ENCODE assay signal across 8 mouse cellular contexts in the genomic region with DNA sequence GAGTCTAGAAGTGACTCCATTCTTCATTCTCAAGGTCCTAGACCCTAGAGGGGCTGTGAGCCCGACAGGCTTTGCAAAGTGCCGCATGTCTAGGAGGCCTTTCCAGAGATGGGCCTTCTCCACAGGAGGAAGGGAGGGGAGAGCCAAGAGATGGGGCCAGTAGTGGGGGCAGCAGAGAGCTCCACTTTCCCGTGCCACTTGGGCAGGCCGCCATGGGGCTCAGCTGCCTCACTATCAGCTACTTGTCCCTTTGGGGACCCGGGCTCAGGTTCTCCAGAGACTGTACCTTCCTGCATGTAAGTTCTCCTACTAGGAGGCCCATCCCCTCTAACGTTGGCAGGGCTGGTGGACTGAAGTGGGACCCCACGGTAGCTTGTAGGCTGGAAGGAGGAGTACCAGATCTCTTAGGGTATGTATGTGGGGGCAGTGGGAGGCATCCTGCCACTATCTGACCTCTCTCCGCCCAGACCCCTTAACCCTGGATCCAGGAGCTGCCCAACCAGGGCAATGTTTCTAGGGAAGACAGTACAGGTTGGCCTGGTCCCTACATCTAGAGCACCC. TPM values are rescaled to one million over a fixed set of nuclear protein-coding genes. Genes with fewer than 3 reads are reported as not detected.
DNase-seq lines count a peak whose midpoint lies in the region; ATAC-seq and TF ChIP-seq lines count a peak whose summit lies in the region.

No protein-coding gene starts in this region.

- H3K36me3 ChIP-seq in heart, embryonic 16.5 days (ENCODE audit: control insufficient read depth, insufficient read depth): peaks cover 13% of the 10 kb centered on the region; the same call in 1 of the 2 replicates
- H3K36me3 ChIP-seq in forebrain, embryonic 13.5 days (ENCODE audit: poor library complexity, severe bottlenecking): peaks cover 25% of the 10 kb centered on the region

- intact Hi-C loops in heart, postnatal 36 days (cut with DNase I): no loop called here

- no peak for ATAC-seq in heart, embryonic 16.5 days (replicated peaks; ENCODE audit: extremely low read depth, insufficient read depth, low FRiP score)
- ATAC-seq in forebrain, embryonic 13.5 days: no peak
- peak; percentile 19; the same call in 1 of the 2 replicates for ATAC-seq in megakaryocyte progenitor cell, adult 5-6 weeks (replicated peaks; ENCODE audit: poor library complexity)
- no peak for ATAC-seq in CD4-positive, CD25-positive, alpha-beta regulatory T cell, adult 4 months

- H3K9ac ChIP-seq in heart, embryonic 16.5 days (ENCODE audit: low read length): 0 out of 2 replicates have a peak overlapping the region, but pooled peaks have one; percentile 9
- H3K9ac ChIP-seq in forebrain, embryonic 13.5 days: 0 out of 2 replicates have a peak overlapping the region, but pooled peaks have one; percentile 8

- H3K4me2 ChIP-seq in heart, embryonic 16.5 days (ENCODE audit: low read depth, low read length): peak overlapping the region; percentile 22; the same call in 1 of the 2 replicates
- peak overlapping the region; percentile 88; the same call in 1 of the 2 replicates for H3K4me2 ChIP-seq in forebrain, embryonic 13.5 days

- H3K27ac ChIP-seq in heart, embryonic 16.5 days (ENCODE audit: low read length): no peak overlapping the region
- no peak overlapping the region for H3K27ac ChIP-seq in bone marrow, adult 2 months (ENCODE audit: control insufficient read depth, insufficient read depth, low read depth, low read length, poor library complexity)
- H3K27ac ChIP-seq in forebrain, embryonic 13.5 days: no peak overlapping the region

- 55% methylated on average over 8 of the region's 8 CpGs for WGBS in heart, embryonic 16.5 days
- 18% methylated on average over 8 of the region's 8 CpGs for WGBS in bone marrow, adult 2 months
- 71% methylated on average over 8 of the region's 8 CpGs for WGBS in forebrain, embryonic 13.5 days

- no peak for TF ChIP-seq CTCF in bone marrow, adult 2 months (IDR thresholded peaks at IDR 0.05; ENCODE audit: control insufficient read depth, insufficient read depth, low read length)

- H3K4me1 ChIP-seq in heart, embryonic 16.5 days (ENCODE audit: control insufficient read depth, insufficient read depth, low read length): peaks cover 30% of the 10 kb centered on the region
- H3K4me1 ChIP-seq in bone marrow, adult 2 months (ENCODE audit: control insufficient read depth, insufficient read depth, low read length): peaks cover 11% of the 10 kb centered on the region
- H3K4me1 ChIP-seq in forebrain, embryonic 13.5 days: peaks cover 41% of the 10 kb centered on the region

- no peaks in the 10 kb centered on the region for H3K9me3 ChIP-seq in heart, embryonic 16.5 days (replicated peaks; ENCODE audit: control insufficient read depth, low read length)
- no peaks in the 10 kb centered on the region for H3K9me3 ChIP-seq in forebrain, embryonic 13.5 days (replicated peaks)

- DNase-seq in heart, postnatal 36 days: no peak
- no peak for DNase-seq in kidney, adult 18-20 months
- DNase-seq in ovary, postnatal 14 days (ENCODE audit: low spot score): no peak

- H3K4me3 ChIP-seq in heart, embryonic 16.5 days (ENCODE audit: low read length): no peak overlapping the region
- peak overlapping the region; percentile 15 for H3K4me3 ChIP-seq in bone marrow, adult 2 months (replicated peaks; ENCODE audit: control insufficient read depth, low read depth, low read length)
- no peak overlapping the region for H3K4me3 ChIP-seq in forebrain, embryonic 13.5 days

- TF ChIP-seq POLR2A in bone marrow, adult 2 months (IDR thresholded peaks at IDR 0.05; ENCODE audit: borderline replicate concordance, control insufficient read depth, low read depth, low read length): no peak

- 0 out of 2 replicates have a peak, but pooled peaks cover 3% of the 10 kb centered on the region for H3K27me3 ChIP-seq in heart, embryonic 16.5 days (ENCODE audit: control insufficient read depth, insufficient read depth, low read length)
- H3K27me3 ChIP-seq in forebrain, embryonic 13.5 days: peaks cover 19% of the 10 kb centered on the region

RNA-seq across cellular contexts. Expression of gene Slc35c1, which starts 3.3 kb away (rescaled TPM):
- polyA plus RNA-seq in heart, embryonic 16.5 days (2015; fragmentation: Nextera tagmentation; extraction: Ambion mirVana): 9.9 and 12.9 TPM in 2 replicates
- total RNA-seq in heart, postnatal 36 days (2021): 1 to 10 TPM; 5.8 to 7.5 TPM
- polyA plus RNA-seq in bone marrow, adult 2 months (2011; ENCODE audit: insufficient read depth, insufficient read length, low replicate concordance, missing spikeins): 8.6 and 18.5 TPM in 2 replicates
- 6.7 and 9.0 TPM in 2 replicates for polyA plus RNA-seq in forebrain, embryonic 13.5 days (2015; fragmentation: Nextera tagmentation; extraction: Ambion mirVana)
- 62.3 and 76.4 TPM in 2 replicates for total RNA-seq in megakaryocyte progenitor cell, adult 5-6 weeks (2015)
- 16.5 and 19.3 TPM in 2 replicates for total RNA-seq in megakaryocyte progenitor cell, adult 5-6 weeks (2017)
- 10 to 100 TPM; 50.3 to 73.8 TPM for polyA plus RNA-seq in CD4-positive, CD25-positive, alpha-beta regulatory T cell, adult 4 months (2017; shearing (Covaris generic))

RNA-seq across cellular contexts. Expression of gene Cry2, which starts 23.2 kb away (rescaled TPM):
- 18.4 and 18.6 TPM in 2 replicates for polyA plus RNA-seq in heart, embryonic 16.5 days (2015; fragmentation: Nextera tagmentation; extraction: Ambion mirVana)
- total RNA-seq in heart, postnatal 36 days (2021): 10 to 100 TPM; 21.8 to 33.4 TPM
- 4.8 and 8.0 TPM in 2 replicates for polyA plus RNA-seq in bone marrow, adult 2 months (2011; ENCODE audit: insufficient read depth, insufficient read length, low replicate concordance, missing spikeins)
- polyA plus RNA-seq in forebrain, embryonic 13.5 days (2015; fragmentation: Nextera tagmentation; extraction: Ambion mirVana): 28.2 and 29.4 TPM in 2 replicates
- total RNA-seq in megakaryocyte progenitor cell, adult 5-6 weeks (2015): 9.0 and 10.1 TPM in 2 replicates
- total RNA-seq in megakaryocyte progenitor cell, adult 5-6 weeks (2017): 7.4 and 10.9 TPM in 2 replicates
- 10 to 100 TPM; 10.6 to 13.4 TPM for polyA plus RNA-seq in CD4-positive, CD25-positive, alpha-beta regulatory T cell, adult 4 months (2017; shearing (Covaris generic))

RNA-seq across cellular contexts. Expression of gene Mapk8ip1, which starts 56.0 kb away (rescaled TPM):
- 5.7 TPM in 2 replicates for polyA plus RNA-seq in heart, embryonic 16.5 days (2015; fragmentation: Nextera tagmentation; extraction: Ambion mirVana)
- 1 to 10 TPM; 4.6 to 4.8 TPM for total RNA-seq in heart, postnatal 36 days (2021)
- polyA plus RNA-seq in bone marrow, adult 2 months (2011; ENCODE audit: insufficient read depth, insufficient read length, low replicate concordance, missing spikeins): 0.45 and 2.0 TPM in 2 replicates
- 66.9 and 71.1 TPM in 2 replicates for polyA plus RNA-seq in forebrain, embryonic 13.5 days (2015; fragmentation: Nextera tagmentation; extraction: Ambion mirVana)
- total RNA-seq in megakaryocyte progenitor cell, adult 5-6 weeks (2015): not detected in 2 replicates
- total RNA-seq in megakaryocyte progenitor cell, adult 5-6 weeks (2017): 0.07 TPM in 1 of 2 replicates, not detected in the other
- under 1 TPM; 0.35 to 0.68 TPM for polyA plus RNA-seq in CD4-positive, CD25-positive, alpha-beta regulatory T cell, adult 4 months (2017; shearing (Covaris generic))

Comparison
In these comparisons a context has a peak if more than half of its experiments do, and no peak if none do; other contexts are left out.
1. RNA of gene Mapk8ip1, which starts 56.0 kb away (polyA plus RNA-seq): 66.9 to 71.1 TPM in forebrain, embryonic 13.5 days; 5.7 TPM in heart, embryonic 16.5 days, 0.45 to 2.0 TPM in bone marrow, adult 2 months and 0.35 to 0.68 TPM in CD4-positive, CD25-positive, alpha-beta regulatory T cell, adult 4 months; every median in the first group is over 10 times any median in the second.